Mouse (Mus musculus) T-helper 17 cell (primary cell): ENCODE measurements around the gene Cntrl.

Source experiments
- in situ Hi-C, 2 experiments: fragments of 300-600 bp; cut with MboI, MseI; formaldehyde crosslinking; loops; 1 replicate in 1 of 2; 2 replicates in 1 of 2; pipeline ENCODE4 v1.15.1; 2025; ENCODE audit warnings: high pct_unique_total_duplicates in 2 of 2

Cntrl gene

DNA sequence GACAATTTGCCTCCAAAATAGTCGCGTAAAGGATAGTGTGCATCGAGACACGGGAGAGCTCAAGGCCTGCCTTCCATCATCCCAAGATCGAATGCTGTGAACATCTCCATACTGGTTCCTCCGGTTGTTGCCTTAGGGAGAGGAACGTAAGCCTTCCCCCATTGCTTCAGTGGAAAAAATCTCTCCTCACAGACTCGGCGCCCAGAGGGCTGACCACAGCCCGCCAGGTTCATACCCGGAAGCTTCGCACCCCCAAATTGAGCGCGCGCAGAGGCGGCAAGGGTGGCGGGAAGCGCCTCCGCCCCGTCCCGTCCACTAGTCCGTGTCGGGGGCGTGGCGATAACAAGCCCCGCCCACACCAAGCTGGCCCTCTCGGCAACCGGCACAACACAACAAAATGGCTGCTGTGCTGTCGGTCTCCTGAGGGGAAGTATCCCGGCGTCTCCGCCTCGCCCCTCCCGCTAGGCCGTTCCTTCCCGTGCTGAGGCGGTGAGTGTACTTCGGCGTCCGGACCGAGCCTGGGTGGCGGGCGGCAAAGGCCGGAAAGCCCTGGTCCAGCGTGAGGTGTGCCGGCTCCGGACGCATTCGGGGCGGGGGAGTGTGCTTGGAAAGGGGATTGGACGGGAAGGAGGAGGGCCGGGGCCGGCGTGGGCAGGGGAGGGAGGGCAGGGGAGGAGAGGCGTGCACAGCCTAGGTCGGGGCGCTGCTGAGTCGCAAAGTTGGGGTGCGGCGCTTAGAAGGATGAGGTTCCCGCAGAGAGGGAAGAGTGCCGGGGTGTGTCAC lies at the start of gene Cntrl:
Gene Cntrl (plus strand): TSS at position 352 of the 783 bp plus-strand sequence.
- in situ Hi-C loops: loop anchor here (5.0 kb wide), 2 partner anchors 57 to 62 kb away; no protein-coding TSS in a partner anchor

DNA sequence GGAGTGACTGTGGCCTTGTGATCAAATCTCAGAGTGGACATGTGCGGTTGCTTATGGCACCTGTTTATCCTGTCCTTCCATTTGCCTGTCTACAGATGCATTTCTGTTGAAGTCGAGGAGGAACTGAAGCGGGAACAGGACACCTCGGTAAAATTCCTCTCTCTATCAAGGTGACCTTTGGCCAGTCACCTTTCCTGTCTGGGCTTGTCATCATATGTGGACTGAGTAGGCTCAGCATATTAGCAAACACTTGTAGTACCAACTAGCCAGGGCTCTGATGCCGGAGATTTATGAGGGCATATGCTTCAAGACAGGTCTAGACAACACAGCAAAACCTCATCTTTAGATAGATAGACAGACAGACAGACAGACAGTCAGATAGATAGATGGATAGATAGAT lies 49.0 kb upstream of the Cntrl start:
- in situ Hi-C loops: no loop called here

DNA sequence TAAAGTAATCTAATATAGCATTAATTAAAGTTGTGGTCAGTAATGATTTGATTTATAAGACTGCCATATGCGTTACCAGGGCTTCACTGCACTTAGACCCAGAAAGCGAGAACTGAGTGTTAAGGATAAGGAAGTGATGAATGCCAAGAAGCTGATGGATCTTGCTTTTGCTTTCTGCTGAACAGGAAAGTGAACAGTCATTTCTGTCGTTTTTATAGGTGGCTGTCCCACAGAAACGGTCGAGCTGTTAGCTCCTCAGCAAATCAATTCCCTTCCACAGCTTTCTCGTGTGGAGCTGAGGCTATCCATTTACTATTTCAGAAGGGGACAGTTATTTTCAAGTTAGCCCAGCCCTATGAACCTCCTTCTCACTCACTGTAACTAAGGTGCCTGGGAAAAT lies 48.4 kb upstream of the Cntrl start:
- in situ Hi-C loops: no loop called here

DNA sequence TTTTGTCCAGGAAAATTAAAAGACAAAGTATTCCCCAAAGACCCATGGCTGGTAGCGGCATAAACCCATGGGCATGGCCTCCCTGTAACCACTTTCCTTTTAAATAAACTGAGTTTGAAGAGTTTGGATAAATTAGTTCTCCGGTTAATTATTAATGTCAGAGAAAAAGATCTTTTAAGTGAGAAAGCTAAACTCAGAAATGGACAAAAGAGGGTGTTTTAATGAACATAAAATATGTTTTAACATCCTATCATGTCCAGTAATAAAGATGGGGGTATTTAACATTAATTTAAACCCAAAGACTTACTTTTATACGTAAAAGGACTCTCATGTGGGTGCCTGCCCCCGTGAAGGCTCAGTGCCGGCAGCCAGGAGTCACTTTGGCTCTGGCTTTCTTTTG lies 48.0 kb upstream of the Cntrl start, which contains the start of gene Hc:
Gene Hc (minus strand): TSS at position 101 of the 400 bp plus-strand sequence.
- in situ Hi-C loops: no loop called here

DNA sequence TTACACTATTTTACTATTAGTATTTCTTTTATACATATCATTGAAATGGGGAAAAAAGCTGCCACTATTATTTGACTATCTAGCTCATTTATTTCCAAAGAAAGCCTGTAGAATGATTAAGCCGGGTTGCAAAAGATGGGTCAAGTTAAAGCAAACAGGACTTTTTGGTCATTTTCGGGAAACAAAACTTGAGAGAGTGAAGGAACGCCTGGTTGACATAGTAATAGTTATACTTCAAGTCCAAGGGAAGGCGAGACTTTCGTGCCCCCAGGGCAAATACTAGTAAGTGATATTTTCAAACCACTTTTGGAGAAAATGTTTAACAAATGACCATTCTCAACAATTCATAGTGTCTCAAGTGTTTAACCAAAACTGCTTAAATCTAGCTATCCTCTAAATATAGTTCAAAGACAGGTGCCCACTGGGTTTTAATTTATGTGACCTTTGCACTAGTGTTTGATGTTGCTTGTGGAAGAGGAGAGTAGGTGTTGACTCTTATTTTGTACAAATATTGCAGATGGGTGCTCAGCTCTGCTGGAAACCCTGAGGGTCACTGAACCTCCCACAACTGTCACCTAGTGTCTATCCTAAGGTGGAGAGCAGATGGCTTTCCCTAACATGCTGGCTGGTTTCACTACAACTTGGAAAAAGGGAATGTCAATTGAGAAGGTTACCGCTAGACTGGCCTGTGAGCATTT lies 45.8 kb upstream of the Cntrl start:
- in situ Hi-C loops: no loop called here

DNA sequence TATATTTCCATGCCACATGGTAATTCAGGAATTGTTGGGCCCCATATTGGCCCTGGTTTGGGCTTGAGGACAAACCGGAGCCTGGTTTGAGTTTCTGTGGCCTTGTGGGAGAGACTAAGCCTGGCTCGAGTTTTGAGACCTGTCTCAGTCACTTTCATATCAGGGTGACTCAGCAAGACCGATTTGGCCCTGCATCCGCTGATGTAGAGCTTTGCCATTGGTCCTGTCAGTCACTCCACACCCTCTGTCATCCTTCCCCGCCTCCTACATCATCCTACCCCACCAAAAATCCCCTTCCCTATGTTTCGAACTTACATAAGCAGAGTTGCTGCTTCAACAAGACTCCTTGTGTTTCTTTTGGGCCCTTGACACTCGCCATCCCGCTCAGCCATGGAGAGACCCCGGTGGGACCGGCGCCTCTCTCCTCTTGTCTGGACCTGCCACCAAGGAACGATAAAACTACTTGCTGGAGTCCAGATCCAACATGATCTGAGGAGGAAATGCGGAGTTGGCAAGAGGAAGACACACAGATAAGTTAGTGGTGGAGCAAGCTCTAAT lies 42.7 kb upstream of the Cntrl start:
- in situ Hi-C loops: no loop called here

DNA sequence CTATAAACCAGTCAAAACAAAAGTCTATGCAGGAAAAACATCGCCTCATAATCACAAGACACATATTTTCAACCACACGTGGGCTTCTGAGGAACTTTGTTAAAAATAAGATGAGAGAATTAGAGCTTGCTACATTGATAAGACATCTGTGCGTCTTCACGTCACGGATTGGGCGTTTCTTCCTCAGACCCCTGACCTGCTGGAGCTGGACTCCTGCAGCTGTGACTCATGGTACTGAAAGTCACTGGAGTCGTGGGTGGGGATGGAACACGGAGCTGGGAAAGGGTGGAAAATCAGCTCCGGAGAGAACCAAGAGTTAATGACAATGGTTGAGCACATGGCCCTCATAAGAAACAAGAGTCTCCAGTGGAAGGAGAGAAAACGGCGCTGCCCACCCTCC lies 42.2 kb upstream of the Cntrl start:
- in situ Hi-C loops: no loop called here

DNA sequence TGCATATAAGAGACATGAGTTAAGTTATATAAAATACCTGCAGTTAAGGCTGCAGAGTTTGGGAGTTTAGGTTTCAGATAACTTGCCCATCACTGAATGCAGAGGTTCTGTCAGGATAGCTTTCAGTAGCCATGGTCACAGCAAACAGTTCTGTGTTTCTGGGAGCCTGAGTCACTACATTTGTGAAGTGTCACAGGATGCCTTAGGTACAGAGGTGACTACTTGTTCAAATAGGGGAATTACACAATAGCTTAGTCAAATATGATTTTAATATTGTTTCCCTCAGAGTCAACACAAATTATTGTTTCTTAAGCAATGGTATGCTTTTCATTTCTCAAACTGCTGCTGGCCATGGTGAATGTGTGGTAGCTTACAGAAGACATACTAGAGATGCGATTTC lies 40.2 kb upstream of the Cntrl start:
- in situ Hi-C loops: no loop called here

DNA sequence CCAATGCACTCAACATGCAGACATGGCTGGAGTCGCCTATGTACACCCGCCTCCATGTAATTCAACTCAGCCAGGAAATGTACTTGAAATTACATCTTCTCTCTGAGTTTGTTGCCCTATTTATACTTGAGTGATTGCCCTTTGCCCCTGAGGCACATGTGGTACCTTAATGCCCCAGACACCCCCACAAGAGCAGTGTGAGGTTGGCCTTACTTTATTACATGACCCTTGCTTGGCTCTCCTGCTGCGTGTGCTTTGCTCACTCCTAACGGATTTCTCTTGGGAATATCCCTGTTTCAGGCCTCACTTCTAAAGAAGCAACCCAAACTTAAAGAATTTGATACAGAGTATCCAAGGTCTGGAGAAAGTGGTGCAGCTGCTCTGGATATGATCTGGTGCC lies 39.0 kb upstream of the Cntrl start:
- in situ Hi-C loops: no loop called here

DNA sequence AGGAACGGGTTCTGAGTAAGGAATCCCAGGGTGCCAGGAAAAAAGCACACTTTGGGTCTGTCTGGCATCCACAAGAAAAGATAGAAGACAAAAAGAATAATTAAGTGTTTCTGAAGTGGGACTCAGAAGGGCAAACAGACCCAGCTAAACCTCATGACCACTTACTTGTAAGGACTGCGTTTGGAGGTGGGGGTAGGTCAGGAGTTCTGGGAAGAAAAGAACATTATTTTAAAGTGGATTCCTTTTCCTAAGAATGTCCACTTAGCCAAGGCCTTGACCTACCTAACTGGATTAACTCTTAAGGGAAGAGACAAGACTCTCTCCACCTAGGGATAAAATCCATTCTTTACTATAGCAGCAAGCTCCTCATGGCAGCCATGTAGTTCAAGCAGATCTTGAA lies 36.7 kb upstream of the Cntrl start:
- in situ Hi-C loops: no loop called here

DNA sequence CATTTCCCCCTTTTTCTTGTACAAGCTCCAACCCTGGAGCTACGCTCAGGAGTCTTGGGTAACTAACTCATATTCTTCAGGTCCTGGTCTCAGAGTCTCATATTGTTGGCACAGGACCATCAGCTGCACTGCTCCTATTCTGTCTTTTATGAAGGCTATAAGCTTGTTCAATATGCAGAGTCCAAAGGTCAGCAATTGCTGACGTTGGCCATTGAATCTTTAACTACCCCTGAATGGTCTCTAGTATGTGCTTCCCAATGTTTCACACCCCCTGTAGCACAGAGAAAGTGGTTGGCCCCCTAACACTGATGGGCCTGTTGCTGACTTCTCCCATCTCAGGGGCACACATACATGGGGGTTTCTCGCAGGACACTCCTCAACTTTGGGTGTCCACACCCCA lies 35.0 kb upstream of the Cntrl start:
- in situ Hi-C loops: no loop called here

DNA sequence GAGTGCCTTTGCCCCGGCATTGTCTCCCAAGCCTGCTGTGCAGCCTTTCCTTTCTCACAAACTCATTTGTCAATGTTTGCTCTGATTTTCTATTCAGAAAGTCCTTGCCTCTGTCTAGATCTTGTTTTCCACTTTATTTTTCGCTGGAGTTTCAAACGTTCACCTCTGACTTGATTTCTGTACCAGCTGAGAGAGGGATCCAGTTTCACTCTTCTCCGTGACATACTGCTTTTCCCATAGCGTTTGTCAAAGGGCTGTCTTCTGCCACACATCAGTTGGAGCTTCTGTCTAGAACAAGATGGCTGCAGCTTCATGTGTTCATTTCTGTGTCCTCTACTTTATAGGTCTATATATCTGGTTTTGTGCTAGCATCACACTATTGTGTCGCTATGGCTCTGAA lies 30.1 kb upstream of the Cntrl start:
- in situ Hi-C loops: no loop called here

DNA sequence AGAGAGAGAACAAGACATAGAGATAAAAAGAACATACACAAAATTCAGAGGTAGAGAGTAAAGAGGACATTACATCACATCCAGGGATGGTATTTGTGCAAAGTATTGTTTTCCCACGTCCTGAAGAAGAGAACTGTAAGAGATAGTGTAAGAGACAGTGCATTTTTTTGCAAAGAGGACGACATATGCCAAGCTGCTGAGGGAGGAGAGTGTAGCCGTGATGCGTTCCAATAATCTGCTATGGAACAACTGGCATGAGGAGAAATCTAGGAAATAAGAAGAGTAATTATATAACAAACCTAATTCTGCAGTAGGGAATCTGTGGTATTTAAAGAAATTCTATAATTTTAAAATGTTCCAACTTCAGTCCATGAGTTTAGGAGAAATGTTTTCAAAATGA lies 21.9 kb upstream of the Cntrl start:
- in situ Hi-C loops: no loop called here

DNA sequence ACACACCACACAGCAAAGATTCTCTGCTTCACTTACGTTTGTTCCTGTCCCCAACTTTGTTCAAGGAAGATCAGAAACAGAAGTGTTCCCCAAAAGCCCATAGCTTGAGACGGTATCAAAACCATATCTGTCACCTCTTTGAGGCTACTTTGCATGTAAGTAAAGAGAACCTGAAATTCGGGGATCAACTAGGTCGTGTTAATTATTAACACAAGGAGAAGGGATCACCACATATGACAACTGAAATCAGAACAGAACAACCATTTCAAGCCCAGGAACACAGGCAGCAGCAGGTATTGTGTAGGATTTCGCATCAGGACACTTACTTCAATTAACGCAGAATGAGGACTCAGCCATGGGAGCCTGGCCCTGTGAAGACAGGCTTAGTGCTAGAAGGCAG lies 8.8 kb upstream of the Cntrl start:
- in situ Hi-C loops: no loop called here

DNA sequence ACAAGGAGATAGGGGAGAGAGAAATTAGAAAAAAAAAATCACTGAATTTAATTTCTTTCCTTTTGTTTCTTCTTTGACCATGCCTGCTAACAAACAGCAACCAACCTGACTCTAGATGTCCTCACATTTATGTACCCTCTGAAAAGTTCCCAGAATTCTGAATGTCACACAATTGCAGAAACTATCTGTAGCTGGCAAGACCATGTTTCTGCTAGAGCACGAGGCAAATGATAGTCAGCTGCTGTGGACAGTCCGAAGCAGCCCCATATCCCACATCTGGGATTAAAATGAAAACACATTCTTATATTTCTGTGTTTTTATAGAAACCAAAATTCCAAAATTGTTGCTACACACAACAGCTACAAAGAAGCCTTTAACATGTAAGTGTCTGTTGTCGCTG lies 7.8 kb upstream of the Cntrl start, which contains the start of gene AI182371:
Gene AI182371 (minus strand): TSS at position 101 of the 400 bp plus-strand sequence.
- in situ Hi-C loops: no loop called here

DNA sequence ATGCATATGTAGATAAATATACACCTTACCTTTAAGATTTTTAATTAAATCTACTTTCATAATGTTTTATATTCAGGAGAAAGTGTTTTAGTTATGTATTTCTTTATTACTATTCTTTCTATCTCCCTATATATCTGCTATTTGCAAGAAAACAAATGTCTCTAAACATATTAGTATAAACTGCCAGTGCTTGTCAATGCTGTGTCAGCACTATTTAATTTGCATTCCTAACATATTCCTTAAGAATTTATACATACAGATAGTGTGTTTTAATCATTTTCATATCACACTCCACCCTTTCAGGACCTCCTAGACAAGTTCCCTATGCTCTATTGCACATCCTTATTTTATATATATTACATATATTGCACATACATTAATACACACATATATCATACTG lies 6.5 kb upstream of the Cntrl start:
- in situ Hi-C loops: no loop called here

DNA sequence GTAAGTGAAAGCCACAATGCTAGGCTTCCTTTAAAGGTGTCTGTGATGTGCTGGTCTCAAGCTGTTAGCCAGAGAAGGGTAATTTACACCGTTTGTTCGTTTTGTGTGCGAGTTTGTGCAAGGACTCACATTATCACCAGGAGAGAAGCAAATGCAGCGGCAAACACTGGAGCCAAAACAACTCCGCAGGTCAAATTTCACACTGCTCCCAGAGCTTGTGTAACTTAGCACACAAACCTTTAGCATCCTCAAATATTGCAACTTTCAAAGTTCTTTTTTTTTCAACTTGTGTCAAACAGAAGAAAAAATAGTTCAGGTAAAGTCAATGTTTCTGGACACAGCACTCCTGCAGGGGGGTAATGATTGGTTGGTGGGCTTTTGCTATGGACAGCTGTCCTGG lies 5.7 kb upstream of the Cntrl start:
- in situ Hi-C loops: no loop called here

DNA sequence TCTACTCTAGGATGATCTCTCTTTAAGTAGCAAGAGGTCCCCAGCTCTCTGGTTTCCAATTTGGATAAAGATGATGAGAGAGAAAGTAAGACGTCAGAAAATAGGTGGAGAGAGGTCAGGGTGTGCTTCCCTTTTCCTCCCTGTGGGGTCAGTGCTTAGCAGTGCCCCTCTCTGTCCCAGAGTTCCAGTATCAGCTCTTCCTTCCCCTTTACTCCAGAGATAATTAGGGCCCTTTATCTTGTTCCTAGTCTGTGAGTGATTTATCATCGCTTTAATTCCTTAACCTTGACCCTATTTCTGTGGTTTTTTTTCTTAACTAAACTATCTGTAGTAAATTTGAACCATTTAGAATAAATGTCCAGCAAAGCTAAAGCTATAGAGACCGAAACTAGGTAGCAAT lies 4.4 kb upstream of the Cntrl start:
- in situ Hi-C loops: loop anchor here (5.0 kb wide), 2 partner anchors 53 to 58 kb away; no protein-coding TSS in a partner anchor

DNA sequence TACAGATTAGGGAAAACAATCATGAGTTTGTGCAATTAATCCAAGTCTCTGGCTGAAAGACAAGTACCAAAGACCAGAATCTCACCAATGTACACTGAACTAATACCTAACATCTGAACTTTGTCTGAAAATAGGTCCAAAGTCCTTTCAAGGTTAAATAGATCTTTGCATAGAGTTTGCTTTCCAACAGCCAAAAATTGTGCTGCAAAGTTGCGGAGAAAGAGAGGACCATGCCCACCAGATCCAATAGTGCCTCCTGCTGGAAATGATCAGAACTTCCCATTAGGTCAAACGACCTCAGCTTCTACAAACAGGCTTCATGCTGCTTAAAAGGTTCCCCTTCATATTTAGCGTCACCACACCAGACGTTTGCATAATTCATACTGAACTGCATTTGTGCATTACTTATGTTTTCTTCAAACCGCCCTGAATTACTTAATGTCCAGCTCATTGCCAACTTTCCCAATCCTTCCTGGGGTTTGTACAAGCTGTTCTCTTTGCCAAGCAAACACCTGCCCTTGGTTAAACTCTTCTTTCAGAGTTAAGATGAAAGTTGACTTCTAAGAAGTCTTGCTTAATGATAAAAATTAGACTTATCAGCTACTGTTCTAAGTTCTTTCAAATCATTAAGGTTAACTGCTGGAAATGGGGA lies 1.2 kb upstream of the Cntrl start:
- in situ Hi-C loops: loop anchor here (5.0 kb wide), 2 partner anchors 56 to 61 kb away; no protein-coding TSS in a partner anchor

DNA sequence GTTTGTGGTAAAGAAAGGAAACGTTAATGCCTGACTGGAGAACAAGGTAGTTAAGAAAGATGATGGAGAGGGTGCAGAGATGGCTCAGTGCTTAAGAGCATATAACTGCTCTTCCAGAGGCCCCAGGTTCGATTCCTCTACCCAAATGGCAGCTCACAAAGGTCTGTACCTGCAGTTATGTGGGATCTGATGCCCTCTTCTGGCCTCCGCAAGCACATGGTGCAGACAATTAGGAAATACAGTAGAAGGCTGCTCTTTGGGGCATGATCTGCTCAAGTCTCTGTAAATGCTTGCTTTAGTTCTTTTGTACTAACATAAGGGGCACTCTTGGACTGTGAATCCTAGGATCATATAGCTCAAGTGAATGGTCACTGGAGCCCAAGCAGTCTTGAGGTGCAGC lies 580 bp upstream of the Cntrl start:
- in situ Hi-C loops: loop anchor here (5.0 kb wide), 2 partner anchors 56 to 61 kb away; no protein-coding TSS in a partner anchor

DNA sequence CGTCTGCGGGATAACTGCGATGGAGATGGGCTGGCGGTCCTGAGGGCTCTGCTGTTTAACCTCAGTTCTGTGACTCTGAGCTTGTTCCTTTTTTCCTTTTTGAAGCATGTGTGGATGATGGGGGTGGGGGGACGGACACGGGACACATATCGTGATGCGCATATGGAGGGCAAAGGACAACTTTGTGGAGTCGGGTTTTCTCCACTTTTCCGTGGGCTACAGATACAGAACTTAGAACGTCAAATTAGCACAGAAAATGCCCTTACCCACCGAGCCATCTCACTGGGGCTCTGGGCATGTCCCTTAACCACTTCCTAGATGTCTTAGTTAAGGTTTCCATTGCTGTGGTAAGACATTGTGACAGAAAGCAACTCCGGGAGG lies 622 bp downstream of the Cntrl start:
- in situ Hi-C loops: loop anchor here (5.0 kb wide), 2 partner anchors 58 to 63 kb away; no protein-coding TSS in a partner anchor

DNA sequence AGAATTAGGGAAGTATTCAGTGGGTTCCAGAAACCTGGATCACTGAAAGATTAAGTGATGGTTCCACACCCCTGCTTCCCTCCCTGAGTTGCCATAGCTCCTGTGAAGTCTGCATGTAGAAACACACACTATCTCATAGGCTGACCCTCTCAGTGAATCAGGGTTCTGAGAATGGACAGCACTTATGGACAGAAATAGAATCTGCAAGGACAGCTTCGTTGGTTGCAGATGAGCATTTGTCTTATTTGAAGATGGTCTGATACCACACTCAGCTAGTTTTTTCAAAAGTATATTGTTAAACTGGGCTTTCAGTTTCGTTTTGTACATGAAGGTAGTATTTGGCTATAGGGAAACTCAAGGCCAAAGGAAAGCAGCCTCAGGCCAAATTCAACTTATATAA lies 1.2 kb downstream of the Cntrl start:
- in situ Hi-C loops: no loop called here
